Mouse (Mus musculus): ENCODE measurements at regions not wholly inside any gene's neighbourhood (a gene's known extent, or its start where the extent isn't known, plus 50 kb on each side); places are given as distances from the start of the nearest gene placed in this dataset.

- intact Hi-C loops (cut with DNase I), result loop anchor here (2.0 kb wide), 1 partner anchor 35 kb away; no protein-coding TSS in a partner anchor
Measured at GRCm38 (mm10) chr7:73593645-73594385, 52.2 kb upstream of the Chd2 start.

- intact Hi-C loops (cut with DNase I), result no loop called here
Measured at GRCm38 (mm10) chr7:73592857-73593256, 51.2 kb upstream of the Chd2 start.

Measured in adrenal gland (tissue).